Mouse (Mus musculus) E14TG2a.4 (cell line): ENCODE results near the gene Eipr1.

Source experiments
- CTCF ChIP-seq: conservative IDR thresholded peaks from 2 replicates; pipeline ENCODE4 v1.5.1; 2014; ENCODE audit warnings: low read length
- POU5F1 ChIP-seq: IDR thresholded peaks from 2 replicates; pipeline ENCODE4 v1.6.1; 2014; ENCODE audit warnings: low read length, borderline replicate concordance

DNA sequence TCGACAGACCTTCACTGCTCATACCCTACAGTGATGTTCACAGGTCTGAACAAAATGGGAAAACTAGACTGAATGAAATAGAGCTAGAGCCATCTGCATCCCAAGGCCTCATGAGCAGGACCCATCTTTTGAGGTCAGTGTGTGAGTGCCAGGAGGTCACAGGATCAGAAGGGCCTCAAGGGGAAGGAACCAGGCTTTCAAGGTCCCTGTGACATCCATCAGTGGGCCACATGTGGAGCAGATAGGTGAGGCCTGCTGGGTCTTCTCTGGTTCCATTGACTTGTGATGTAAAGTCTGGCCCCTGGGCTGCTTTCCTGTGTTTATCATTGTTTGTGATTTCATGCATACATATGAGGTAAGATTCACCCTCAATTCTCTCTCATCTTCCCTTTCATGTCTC lies 154.4 kb downstream of the Eipr1 start:
- TF ChIP-seq CTCF (no peak), POU5F1 (no peak)
